Mouse (Mus musculus) spleen, adult 2 months (tissue): ENCODE results near the gene Fundc2. TPM values are rescaled to one million over a fixed set of nuclear protein-coding genes. Genes with fewer than 3 reads are reported as not detected.
A peak's percentile ranks its signal among the peaks of the same experiment; 100 is the strongest.

Experiments
- DNase-seq, 2 experiments: peaks; one replicate each; pipeline versions ENCODE4 v3.0.0 to v3.0.0-alpha.2; 2012 to 2021; ENCODE audit warnings: low spot score in 2 of 2, low read depth in 1 of 2
- H3K27ac ChIP-seq: fragments of 200-500 bp; 2 replicates; pipeline ENCODE4 v1.5.1; 2012; ENCODE audit warnings: low read length, inconsistent platforms; ENCODE audit not compliant: insufficient read depth
- H3K27me3 ChIP-seq: fragments of 200-500 bp; 2 replicates; pipeline ENCODE4 v1.6.1; 2012; ENCODE audit warnings: mild to moderate bottlenecking, moderate library complexity, low read length, inconsistent platforms; ENCODE audit not compliant: control insufficient read depth, insufficient read depth
- H3K36me3 ChIP-seq: fragments of 200-500 bp; 2 replicates; pipeline ENCODE4 v1.6.1; 2012; ENCODE audit warnings: mild to moderate bottlenecking, low read length, inconsistent platforms; ENCODE audit not compliant: control insufficient read depth, insufficient read depth
- H3K4me1 ChIP-seq: fragments of 200-500 bp; 2 replicates; pipeline ENCODE4 v1.6.1; 2011; ENCODE audit warnings: inconsistent platforms; ENCODE audit not compliant: control insufficient read depth, insufficient read depth, insufficient read length
- H3K4me3 ChIP-seq: fragments of 200-500 bp; 2 replicates; pipeline ENCODE4 v1.5.1; 2011; ENCODE audit warnings: mild to moderate bottlenecking, inconsistent platforms; ENCODE audit not compliant: insufficient read depth, insufficient read length; ENCODE audit errors: extremely low read depth
- CTCF ChIP-seq: fragments of 200-500 bp; IDR thresholded peaks from 2 replicates; pipeline ENCODE4 v1.5.1; 2011; ENCODE audit warnings: mild to moderate bottlenecking, inconsistent platforms; ENCODE audit not compliant: insufficient read depth, insufficient read length, insufficient replicate concordance; ENCODE audit errors: extremely low read depth
- POLR2A ChIP-seq: fragments of 200-500 bp; IDR thresholded peaks from 2 replicates; pipeline ENCODE4 v1.6.1; 2011; ENCODE audit warnings: low read depth, low read length, inconsistent platforms
- WGBS: fragments of 180-500 bp; shearing (Covaris S2); methylation state at CpG from one replicate; pipeline ENCODE4 v1.1.7; 2018; 5-methylcytosine and 5-hydroxymethylcytosine counted together
- polyA plus RNA-seq: library from polyadenylated mRNA; depleted of rRNA; stranded (reverse); fragments of >200 nt; gene quantifications from 2 replicates; pipeline ENCODE4 v1.2.3, GENCODE M21; 2012; rRNA removed

Fundc2 gene
- polyA plus RNA-seq, 1 experiment = 2.6 TPM

DNA sequence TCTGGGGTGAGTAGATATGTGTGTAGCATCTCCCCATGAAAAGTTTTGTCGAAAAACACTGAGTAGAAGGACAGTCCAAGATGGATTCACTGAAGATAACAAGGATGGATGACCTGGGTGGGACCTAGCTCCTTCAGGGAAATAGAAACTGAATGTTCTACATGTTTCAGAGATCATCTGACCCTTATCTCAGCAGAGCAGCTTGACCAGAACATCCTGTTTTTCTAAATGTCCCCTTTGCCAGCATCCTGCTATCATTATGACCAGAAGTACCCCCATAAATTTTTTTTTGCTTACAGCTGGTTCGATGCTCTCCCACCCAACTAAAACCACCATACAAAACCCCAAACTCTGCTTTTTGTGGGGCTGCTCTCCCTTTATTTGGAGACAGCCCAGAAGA, 20.5 kb downstream of the Fundc2 start:
- H3K27me3 ChIP-seq = no peaks in the 10 kb centered on the region
- H3K4me3 ChIP-seq = no peak overlapping the region
- WGBS = 36% methylated on average over 2 of the region's 2 CpGs
- DNase-seq = no peak
- H3K36me3 ChIP-seq = no peaks in the 10 kb centered on the region
- no peaks in the 10 kb centered on the region for H3K4me1 ChIP-seq
- TF ChIP-seq CTCF = no peak
- TF ChIP-seq POLR2A = no peak
- no peak overlapping the region for H3K27ac ChIP-seq

DNA sequence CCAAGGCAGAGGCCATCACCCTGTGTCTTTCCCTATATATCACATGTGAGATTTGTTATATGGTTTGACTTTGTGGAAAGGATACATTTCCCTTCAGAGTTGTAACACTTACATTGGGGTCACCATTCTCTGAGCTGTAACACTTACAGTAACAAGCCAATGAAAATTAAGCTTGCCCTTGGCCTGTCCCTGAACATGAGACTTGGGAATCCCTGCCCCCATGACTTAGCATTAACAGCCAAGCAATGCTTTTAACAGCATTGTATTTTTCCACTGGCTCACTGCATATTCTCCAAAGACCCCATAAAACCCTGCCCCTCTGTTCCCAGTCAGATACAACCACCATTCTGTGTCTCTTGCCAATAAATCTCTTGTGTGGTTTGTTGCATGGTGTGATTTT, 21.2 kb downstream of the Fundc2 start:
- Histone ChIP-seq H3K4me1 (no peaks in the 10 kb centered on the region), H3K27me3 (no peaks in the 10 kb centered on the region), H3K4me3 (no peak overlapping the region), H3K36me3 (no peaks in the 10 kb centered on the region), H3K27ac (no peak overlapping the region; the same call in 1 of the 2 replicates)
- no peak for DNase-seq
- TF ChIP-seq CTCF (no peak), POLR2A (no peak)

DNA sequence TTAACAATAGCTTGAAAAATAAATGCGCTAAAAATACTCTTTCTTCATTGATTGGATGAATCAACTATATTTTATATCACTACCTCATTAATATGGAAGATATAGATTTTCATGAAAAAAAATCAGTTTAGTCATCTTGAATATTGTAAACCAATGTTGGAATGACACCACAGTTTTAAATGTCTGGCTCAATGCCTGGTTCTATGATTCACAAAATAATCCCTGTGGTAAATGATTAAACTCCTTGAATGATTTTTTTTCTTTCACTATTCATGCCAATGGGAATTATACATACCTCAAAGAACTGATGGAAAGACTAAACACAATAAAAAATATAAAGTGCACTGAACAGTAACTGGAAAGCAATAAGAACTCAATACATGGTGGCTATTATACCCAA, 27.5 kb downstream of the Fundc2 start:
- DNase-seq = no peak
- H3K4me1 ChIP-seq = no peaks in the 10 kb centered on the region
- no peaks in the 10 kb centered on the region for H3K36me3 ChIP-seq
- 93% methylated on average over 1 of the region's 1 CpGs for WGBS
- no peaks in the 10 kb centered on the region for H3K27me3 ChIP-seq
- H3K27ac ChIP-seq = no peak overlapping the region
- TF ChIP-seq CTCF (no peak), POLR2A (no peak)
- H3K4me3 ChIP-seq = no peak overlapping the region

DNA sequence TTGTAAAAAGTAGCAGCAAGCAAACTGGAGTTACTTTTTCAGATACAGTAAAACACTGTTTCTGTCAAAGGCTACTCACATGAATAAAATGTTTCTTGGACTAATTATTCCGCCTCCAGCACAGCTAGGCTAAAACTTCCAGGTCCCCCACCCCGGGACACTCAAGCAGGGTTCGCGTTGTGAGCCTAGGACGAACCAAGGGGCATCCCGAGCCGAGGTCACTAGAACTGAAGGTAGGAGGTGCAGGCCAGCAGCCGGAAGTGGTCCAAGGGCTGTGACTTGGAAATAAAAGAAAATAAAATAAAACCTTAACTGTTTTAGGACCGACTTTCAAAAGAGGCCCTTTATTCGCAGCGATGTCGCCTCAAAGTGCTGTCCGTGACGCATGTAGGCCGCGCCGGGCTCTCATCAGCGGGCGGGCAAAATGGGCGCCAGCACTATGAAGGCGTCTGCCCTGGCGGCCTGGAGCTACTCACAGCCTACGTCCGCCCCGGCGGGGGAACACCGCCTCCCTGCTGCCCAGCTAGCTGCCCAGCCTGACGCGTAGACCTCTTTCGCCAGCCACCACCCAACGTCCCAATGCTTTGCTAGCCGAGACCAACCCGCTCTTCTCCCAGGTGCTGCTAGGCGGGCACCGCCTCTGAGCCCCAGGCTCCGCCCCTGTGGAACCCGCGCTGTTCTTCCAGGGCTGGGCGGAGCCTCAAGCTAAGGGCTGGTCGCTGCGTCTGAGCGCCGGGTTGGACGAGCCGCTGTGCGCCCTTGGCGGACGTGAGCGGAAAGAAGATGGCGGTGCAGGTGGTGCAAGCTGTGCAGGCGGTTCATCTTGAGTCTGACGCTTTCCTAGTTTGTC, 34.0 kb downstream of the Fundc2 start, which contains the start of the genes Cmc4, Mtcp1 and Brcc3:
TSS of gene Cmc4 (minus strand) at position 649 of the 850 bp plus-strand sequence.
TSS of gene Mtcp1 (minus strand) at position 653 of the 850 bp plus-strand sequence.
TSS of gene Brcc3 (plus strand) at position 693 of the 850 bp plus-strand sequence.
- 24% methylated on average over 52 of the region's 52 CpGs for whole genome bisulfite sequencing
- DNase-seq = peak; percentile 77 to 84

More for the DNA sequence above, 34.0 kb downstream of the Fundc2 start, which contains the start of the genes Cmc4, Mtcp1 and Brcc3:
- Histone ChIP-seq H3K36me3 (no peaks in the 10 kb centered on the region), H3K4me1 (no peaks in the 10 kb centered on the region), H3K4me3 (peak within 1 kb of the TSS; percentile 82), H3K27me3 (no peaks in the 10 kb centered on the region), H3K27ac (peak within 1 kb of the TSS; percentile 89)
- TF ChIP-seq POLR2A (peak; percentile 40; the same call in 1 of the 2 replicates), CTCF (no peak)

Other genes with a start within 250 kb of the Fundc2 start
- not detected in 2 replicates for gene Smim9, start 218.6 kb upstream of the Fundc2 start, polyA plus RNA-seq
- 0.21 and 0.22 TPM in 2 replicates for gene F8, start 216 bp downstream of the Fundc2 start, polyA plus RNA-seq
- gene Cmc4, start 34.2 kb downstream of the Fundc2 start, polyA plus RNA-seq = 1.8 and 2.2 TPM in 2 replicates
- gene Mtcp1, start 34.2 kb downstream of the Fundc2 start, polyA plus RNA-seq = 3.6 and 3.9 TPM in 2 replicates
- gene Brcc3, start 34.2 kb downstream of the Fundc2 start, polyA plus RNA-seq = 3.1 and 4.4 TPM in 2 replicates
- 1.4 and 1.7 TPM in 2 replicates for gene Vbp1, start 131.9 kb downstream of the Fundc2 start, polyA plus RNA-seq
- gene Rab39b, start 195.8 kb downstream of the Fundc2 start, polyA plus RNA-seq = 0.09 and 0.12 TPM in 2 replicates